Mouse (Mus musculus) left cerebral cortex, postnatal 36 days (tissue): ENCODE results near the gene Zfp580. TPM values are rescaled to one million over a fixed set of nuclear protein-coding genes. Genes with fewer than 3 reads are reported as not detected.

Experiments used
- DNase-seq, 2 experiments: peaks; one replicate each; pipeline ENCODE4 v3.0.0; 2021 to 2022; ENCODE audit warnings: low spot score in 2 of 2, mixed read lengths in 1 of 2
- intact Hi-C: fragments of 180-260 bp; cut with DNase I; formaldehyde crosslinking; loops from one replicate; pipeline ENCODE4 v1.15.1; 2025
- total RNA-seq, 2 experiments: library from RNA; stranded (reverse); gene quantifications; 2 replicates each; pipeline ENCODE4 v1.2.3; 2021

Zfp580 gene
- total RNA-seq, 2 experiments from 2014 or later: 27.4 to 35.7 TPM

DNA sequence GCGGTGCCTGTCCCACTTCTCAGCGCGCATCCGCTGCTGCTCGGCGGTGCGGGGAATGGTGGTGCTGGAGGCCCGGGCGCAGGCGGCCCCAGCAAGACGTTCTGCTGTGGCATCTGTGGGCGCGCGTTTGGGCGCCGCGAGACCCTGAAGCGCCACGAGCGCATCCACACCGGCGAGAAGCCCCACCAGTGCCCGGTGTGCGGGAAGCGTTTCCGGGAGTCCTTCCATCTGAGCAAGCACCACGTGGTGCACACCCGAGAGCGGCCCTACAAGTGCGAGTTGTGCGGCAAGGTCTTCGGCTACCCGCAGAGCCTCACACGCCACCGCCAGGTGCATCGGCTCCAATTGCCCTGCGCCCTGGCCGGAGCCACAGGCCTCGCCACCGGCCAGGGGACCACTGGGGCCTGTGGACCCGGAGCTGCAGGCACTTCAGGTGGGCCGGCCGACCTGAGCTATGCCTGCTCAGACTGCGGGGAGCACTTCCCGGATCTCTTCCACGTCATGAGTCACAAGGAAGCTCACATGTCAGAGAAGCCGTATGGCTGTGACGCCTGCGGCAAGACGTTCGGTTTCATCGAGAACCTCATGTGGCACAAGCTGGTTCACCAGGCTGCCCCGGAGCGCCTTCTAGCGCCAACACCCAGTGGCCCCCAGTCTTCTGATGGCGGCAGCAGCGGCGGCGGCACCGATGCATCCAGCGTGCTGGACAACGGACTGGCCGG, 20.6 kb upstream of the Zfp580 start:
- DNase-seq: no peak
- intact Hi-C loops: no loop called here

DNA sequence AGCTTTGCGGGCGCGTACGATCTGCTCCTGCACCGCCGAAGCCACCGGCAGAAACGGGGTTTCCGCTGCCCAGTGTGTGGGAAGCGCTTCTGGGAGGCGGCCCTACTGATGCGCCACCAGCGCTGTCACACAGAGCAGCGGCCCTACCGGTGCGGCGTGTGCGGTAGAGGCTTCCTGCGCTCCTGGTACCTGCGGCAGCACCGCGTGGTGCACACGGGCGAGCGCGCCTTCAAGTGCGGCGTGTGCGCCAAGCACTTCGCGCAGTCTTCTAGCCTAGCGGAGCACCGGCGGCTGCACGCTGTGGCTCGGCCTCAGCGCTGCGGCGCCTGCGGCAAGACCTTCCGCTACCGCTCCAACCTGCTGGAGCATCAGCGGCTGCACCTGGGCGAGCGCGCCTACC, 19.8 kb upstream of the Zfp580 start:
- no peak for DNase-seq
- intact Hi-C loops: no loop called here

DNA sequence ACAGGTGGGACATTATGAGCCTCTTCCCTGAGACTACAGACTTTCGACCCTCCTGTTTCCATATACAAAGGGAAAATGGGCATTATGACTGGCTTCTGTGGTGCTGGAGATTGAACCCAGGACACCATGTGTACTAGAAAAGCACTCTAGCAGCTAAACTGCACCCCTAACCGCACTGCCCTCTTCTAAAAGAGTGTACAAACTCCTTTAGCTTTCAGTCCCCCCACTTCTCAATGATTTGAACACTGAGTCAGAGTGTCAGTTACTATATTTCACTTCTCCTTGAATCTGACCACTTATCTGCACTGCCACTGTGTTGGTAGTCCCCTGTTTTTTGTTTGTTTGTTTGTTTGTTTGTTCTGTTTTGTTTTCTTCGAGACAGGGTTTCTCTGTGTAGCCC, 17.5 kb upstream of the Zfp580 start, which contains the start of gene 4632433K11Rik:
TSS of gene 4632433K11Rik (plus strand) at position 301 of the 400 bp plus-strand sequence.
- DNase-seq: no peak
- intact Hi-C loops: no loop called here

DNA sequence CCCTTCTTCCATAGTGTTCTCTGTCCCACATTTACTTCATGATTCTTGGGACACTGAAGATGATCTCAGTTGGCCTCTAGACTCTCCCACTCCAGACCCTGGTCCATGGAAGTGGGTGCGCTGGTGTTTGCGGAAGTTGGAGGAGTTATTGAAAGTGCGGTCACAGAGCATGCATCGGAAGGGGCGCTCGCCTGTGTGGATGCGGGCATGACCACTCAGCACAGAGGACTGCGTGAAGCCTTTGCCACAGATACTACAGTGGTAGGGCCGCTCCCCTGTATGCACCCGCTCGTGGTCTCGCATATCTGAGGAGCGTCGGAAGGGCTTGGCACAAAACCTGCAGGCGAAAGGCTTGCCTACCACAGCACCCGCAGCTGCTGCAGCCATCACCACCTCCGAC, 15.7 kb upstream of the Zfp580 start:
- intact Hi-C loops: no loop called here
- DNase-seq: no peak

DNA sequence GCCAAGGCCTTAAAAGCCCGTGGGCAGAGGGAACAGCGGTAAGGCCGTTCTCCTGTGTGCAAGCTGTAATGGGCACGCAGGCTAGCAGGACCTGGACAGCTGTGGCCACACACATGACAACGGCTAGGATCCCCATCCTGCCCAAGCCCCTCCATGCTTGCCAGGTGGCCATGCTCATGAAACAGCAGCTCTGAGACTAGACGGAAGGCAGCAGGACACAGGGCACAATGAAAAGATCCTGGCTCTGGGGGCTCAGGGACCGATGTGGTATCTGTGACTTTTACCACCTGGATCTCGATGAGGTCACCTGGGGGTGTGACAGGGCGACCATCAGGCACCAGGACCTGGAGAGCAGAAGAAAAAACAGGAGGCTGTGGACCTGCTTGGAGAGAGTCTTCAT, 15.2 kb upstream of the Zfp580 start:
- no peak for DNase-seq
- intact Hi-C loops: no loop called here

DNA sequence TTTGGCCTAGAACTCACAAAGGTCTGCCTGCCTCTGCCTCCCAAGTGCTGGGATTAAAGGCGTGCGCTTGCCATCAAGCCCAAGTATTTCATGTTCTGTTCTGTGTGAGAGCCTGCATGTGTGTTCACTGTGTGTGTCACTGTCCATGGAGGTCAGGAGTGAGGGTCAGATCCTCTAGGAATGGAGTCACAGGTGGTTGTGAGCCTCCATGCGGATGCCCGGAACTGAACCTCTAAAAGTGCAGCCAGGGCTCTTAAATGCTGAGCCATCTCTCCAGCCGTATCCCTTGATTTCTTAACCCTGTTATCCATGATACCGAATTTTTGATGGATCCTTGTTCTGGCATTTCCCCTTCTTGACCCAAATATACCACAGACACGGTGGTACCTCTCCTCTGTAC, 14.3 kb upstream of the Zfp580 start:
- DNase-seq: no peak
- intact Hi-C loops: no loop called here

DNA sequence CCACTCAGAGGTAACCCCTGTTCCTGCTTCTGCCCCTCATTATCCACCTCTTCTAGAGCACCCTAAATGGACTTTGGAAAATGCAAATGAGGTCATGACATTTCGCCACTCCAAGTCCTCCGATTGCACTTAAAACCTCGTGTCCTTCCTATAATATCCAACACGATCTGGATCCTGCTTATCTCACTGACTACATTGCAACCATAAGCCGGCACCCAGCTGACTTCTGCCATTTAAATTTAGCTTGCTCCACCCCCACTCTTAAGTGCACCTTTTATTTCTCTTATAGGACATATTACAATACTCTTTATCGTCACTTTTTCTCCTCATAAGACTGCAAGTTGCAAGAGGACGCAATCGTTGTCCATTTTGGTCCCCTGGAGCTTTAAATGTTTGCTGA, 13.9 kb upstream of the Zfp580 start:
- intact Hi-C loops: no loop called here

DNA sequence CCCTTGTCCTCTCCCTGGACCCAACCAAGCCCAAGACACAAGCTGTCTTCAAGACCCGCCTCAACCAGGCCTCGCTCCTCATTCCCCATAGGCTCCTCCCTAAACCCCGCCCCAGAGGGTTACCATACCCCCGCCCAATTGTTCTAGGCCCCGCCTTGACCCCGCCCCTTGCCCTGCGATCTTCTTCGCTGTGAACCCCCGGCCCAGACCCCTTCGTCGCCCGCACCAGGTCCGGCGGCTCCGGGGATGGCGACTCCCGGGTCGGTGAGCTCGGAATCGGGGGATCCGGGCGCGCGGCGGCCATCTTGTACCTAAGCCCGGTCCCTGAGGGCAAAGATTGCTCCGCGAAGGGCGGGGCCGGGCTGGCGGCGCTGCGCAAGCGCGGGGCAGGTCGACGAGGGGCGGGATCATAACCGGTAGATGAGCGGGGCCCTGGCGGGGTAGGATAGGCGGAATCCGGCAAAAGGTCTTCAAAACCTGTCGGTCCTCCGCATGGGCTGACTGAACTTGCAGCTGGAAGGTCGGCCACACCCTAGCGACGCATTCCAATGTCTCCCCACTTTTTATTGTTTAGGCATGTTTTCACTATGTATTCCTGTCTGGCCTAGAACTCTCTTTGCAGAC, 13.1 kb upstream of the Zfp580 start, which contains the start of gene Zfp784:
TSS of gene Zfp784 (minus strand) at position 338 of the 624 bp plus-strand sequence.
- intact Hi-C loops: no loop called here
- peak; percentile 93 for DNase-seq

More for the DNA sequence above, 13.9 kb upstream of the Zfp580 start:
- DNase-seq: no peak

DNA sequence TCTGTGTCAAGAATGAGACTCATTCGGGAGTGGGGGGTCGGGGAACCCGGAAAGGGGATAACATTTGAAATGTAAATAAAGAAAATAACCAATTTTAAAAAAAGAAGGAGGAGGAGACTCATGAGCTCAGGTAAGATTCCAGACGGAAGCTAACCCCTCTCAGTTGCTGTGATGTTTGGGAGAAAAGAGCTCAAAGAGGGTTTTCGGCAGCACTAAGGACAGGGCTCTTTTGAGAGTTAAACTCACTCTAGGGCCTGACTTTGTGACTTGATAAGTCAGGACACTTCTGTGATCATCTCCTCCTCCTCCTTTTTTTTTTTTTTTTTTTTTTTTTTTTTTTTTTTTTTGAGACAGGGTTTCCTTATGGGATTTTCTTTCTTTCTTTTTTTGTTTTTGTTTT, 12.4 kb upstream of the Zfp580 start:
- DNase-seq: no peak

DNA sequence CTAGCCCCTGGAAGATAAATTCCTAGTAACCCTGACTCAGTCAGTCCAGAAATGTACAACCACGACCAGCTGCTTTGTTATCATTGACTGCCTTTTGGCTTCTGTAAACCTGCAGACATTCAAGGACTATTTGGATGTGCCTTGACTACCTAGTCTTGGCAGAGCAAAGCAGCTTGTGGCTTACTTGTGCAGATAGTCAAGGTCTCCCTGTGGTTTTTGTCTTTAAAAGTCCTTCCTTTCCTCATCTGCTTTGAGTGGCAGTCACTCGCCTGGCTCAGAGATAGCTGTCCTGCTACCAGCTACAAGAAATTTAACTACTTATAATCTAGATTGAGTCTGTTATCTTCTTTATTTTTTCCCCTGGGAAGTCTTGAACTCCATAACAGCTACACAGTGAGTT, 6.4 kb upstream of the Zfp580 start:
- intact Hi-C loops: no loop called here
- no peak for DNase-seq

More for the DNA sequence above, 12.4 kb upstream of the Zfp580 start:
- intact Hi-C loops: no loop called here

DNA sequence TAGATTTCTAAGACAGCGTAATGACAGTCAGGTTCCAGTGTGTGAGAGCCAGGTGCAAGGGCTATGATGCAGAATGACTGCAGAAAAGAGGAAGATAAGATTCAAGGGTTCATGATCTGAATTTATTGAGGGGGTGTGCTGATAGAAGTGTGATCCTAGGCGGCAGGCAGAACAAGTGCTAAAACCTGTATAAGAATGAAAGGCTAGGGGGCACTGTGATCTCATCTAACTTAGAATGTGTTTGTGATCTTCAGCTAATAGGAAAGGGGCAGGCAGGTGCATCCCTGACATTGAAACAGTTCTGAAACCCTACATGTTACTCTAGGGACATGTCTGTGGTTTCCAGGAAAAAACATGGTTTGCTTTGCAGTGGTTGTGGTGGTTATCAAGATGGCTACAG, 5.2 kb upstream of the Zfp580 start:
- DNase-seq: no peak
- intact Hi-C loops: no loop called here

DNA sequence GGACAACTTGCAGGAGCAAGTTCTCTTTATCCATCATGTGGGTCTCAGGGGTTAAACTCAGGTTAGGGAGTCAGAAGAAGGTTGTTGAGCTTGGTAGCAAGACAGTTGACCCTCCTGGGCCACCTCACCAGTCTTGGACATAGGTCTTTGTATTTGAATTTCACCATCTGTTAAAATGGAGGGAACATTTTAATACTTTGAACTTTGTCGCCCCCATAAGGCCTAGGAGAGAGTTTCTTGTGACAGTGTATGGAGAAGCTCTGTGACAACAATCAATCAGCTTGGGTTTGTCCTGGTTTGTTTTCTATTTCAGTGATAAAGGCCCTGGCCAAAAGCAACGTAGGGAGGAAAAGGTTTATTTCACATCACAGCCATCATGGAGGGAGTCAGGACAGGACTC, 4.0 kb upstream of the Zfp580 start:
- intact Hi-C loops: no loop called here
- no peak for DNase-seq

DNA sequence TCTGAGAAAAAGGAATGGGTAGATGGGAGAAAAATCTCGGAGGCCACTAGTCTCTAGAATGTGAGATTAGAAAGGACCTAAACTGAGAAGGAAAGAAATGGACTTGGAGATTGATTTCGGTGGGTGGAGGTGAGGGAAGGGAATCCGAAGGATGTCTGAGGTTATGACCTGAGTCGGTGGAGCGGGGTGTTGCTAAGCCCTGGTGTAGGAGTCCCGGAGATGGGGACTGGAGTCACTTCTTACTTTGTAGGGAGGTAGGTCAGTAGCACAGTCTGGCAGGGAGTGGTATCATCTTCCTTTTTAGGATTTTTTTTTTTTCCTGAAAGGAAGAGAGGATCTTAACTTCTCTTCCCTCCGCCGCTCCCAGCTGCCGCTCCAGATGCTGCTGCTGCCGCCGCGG, 1.1 kb downstream of the Zfp580 start:
- no peak for DNase-seq
- intact Hi-C loops: loop anchor here (5.0 kb wide), 1 partner anchor 110 kb away; no protein-coding TSS in a partner anchor

DNA sequence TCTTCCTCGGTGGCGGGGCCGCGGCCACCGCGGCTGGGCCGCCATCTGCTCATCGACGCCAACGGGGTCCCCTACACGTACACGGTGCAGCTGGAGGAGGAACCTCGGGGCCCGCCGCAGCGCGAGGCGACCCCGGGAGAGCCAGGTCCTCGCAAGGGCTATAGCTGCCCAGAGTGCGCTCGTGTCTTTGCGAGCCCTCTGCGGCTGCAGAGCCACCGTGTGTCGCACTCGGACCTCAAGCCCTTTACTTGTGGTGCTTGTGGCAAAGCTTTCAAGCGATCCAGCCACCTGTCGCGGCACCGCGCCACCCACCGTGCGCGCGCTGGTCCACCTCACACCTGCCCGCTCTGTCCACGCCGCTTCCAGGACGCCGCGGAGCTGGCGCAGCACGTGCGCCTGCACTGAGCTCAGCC, 1.6 kb downstream of the Zfp580 start:
- peak in 1 of 2 experiments; percentile 38 for DNase-seq
- intact Hi-C loops: loop anchor here (5.0 kb wide), 1 partner anchor 111 kb away; no protein-coding TSS in a partner anchor

DNA sequence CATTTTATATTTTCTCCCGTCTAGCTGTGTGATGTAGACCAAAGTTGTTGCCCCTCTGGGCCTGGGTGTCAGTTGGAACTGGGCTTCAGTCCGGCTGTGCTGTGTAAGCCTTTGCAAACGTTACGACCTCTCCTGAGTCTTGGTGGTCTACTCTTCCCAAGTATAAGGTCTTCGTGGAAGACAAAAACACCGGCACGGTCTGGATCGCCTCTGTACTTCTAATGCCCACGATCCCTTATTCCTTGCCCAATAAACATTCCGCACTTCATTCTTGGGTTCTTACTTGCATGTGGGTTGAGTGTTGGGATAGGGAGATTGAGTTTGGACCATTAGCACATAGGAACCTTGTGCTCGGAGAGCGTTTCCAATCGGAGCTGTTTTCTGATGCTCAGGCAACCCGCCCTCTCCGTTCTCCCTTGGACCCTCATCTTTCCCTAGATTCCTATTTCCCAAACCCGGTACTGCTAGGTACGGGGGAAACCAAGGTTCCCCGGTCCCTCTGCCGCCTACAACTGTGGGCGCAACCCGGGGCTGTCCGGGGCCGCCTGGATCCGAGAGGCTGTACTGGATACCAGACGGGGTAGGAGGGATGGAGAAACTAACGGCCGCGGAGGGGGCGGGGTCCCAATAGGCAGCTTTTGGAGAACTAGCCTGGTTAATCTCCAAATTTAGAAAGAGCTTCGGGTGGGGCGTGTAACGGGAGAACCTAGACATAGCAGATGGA, 2.3 kb downstream of the Zfp580 start:
- intact Hi-C loops: loop anchor here (5.0 kb wide), 1 partner anchor 111 kb away; no protein-coding TSS in a partner anchor
- peak; percentile 57 to 65 for DNase-seq

DNA sequence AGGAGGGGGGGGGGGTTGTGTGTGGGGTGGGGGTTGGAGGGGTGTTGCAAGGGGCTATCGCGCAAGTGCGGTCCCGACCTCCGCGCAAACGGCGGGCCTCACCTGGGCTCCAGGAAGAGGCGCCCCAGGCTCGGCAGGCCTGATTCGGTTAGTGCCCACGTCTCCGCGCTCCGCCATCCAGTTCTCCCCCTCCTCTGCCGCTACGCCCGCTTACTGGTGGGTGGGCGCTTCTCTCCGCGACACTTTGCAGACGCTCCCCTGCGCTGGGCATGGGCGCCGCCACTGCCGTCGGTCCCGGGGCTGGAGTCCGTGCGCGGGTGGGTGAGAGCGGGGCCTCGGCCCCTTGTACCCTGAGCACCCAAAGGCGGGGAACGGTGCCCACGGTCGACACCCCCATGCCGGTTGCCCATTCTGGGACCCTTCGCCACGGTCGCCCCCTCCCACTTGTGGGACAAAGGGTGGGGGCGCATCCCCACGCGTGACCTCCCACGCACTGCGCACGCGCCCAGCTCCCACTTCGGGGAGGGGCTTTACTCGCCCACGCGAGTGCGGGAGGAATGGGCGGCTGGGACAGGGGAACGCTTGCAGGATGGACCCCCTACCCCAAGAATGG, 5.4 kb downstream of the Zfp580 start:
- intact Hi-C loops: loop anchor here (5.0 kb wide), 1 partner anchor 134 kb away; the partner anchor contains the start of gene Nat14
- DNase-seq: peak in 1 of 2 experiments; percentile 76

DNA sequence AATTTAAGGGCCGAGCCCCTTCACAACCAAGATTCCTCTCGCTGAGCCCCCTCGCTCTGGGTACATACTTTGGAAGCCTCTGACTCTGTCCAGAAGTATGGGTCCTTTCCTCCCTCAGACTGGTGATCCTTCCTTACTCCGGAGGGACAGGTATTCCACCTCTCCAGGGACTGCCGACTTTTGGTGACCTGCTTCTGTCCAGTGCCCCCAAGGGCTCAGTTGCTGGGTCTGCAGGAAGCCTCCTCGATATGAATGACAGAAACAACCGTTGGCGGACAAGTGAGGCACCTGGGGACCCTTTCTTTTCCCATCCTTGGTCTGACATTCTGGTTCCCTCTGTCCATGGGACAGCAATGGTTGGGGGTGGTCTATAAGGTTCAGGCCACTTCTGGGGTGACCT, 6.0 kb downstream of the Zfp580 start:
- intact Hi-C loops: loop anchor here (5.0 kb wide), 1 partner anchor 135 kb away; the partner anchor contains the start of gene Nat14
- DNase-seq: peak in 1 of 2 experiments; percentile 9

DNA sequence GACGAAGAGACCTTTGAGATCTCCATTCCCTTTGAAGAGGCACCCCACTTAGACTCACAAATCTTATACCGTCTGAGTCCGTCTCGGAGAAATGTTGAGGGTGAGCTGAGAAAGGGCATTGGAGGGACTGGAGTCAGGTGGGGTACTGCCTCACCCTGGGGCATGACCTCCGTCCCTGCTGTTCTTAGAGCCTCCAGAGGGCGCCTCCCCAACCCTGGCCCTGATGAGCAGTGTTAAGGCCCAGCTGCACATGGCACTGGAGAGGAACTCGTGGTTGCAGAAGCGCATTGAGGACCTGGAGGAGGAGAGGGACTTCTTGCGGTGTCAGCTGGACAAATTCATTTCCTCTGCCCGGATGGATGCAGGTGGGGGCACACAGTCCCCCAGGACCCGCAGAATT, 6.5 kb downstream of the Zfp580 start:
- intact Hi-C loops: loop anchor here (5.0 kb wide), 1 partner anchor 136 kb away; the partner anchor contains the start of gene Nat14

DNA sequence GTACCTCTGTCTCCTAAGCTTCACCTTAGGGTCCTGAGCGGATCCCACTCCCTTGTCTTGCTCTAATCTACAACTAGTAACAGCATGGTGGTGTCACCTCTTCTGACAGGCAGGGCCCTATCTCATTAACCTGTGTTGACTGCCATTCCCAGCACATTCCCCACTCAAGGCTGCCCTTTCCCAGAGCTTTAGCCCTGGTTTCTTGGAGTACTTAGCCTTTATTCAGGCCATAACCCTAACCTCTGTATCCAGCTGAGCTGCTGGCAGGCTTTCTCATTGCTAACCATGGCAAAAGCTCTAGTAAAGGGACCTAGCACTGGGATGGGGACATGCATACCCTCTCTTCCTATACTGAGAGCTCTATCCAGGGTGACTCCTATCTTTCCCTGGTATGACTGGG, 7.3 kb downstream of the Zfp580 start:
- intact Hi-C loops: loop anchor here (5.0 kb wide), 1 partner anchor 136 kb away; the partner anchor contains the start of gene Nat14
- no peak for DNase-seq

More for the DNA sequence above, 6.5 kb downstream of the Zfp580 start:
- DNase-seq: no peak
